9 mouse cellular contexts compared by ENCODE assay signal in genomic region chr7:126467271-126467670, GRCm38 (mm10). TPM values are rescaled to one million over a fixed set of nuclear protein-coding genes. Genes with fewer than 3 reads are reported as not detected.
DNase-seq lines count a peak whose midpoint lies in the region; ATAC-seq and TF ChIP-seq lines count a peak whose summit lies in the region.
"Had no signal": no experiment of that assay in that cellular context is flagged by ENCODE, and none has a peak within 500 bp of the region (broad histone marks: within the 10 kb centered on the region; RNA-seq: fewer than 3 reads in every experiment).

No protein-coding gene starts in this region.

- TF ChIP-seq CTCF in olfactory bulb, adult 2 months (IDR thresholded peaks at IDR 0.05; ENCODE audit: insufficient read depth, low read depth, low read length), result peak; percentile 20; the same call in 1 of the 2 replicates

- 0 out of 2 replicates have a peak, but pooled peaks have one; percentile 21 for ATAC-seq in forebrain, embryonic 11.5 days (replicated peaks; ENCODE audit: low FRiP score)
- ATAC-seq in forebrain, embryonic 16.5 days, result no peak
- 0 out of 2 replicates have a peak, but pooled peaks have one; percentile 20 for ATAC-seq in common myeloid progenitor, adult 5-6 weeks (replicated peaks; ENCODE audit: low read depth, poor library complexity, severe bottlenecking)

- H3K36me3 ChIP-seq in forebrain, embryonic 11.5 days (ENCODE audit: control insufficient read depth, insufficient read depth, low read length), result peaks cover 15% of the 10 kb centered on the region; the same call in 1 of the 2 replicates
- peaks cover 26% of the 10 kb centered on the region for H3K36me3 ChIP-seq in forebrain, embryonic 16.5 days (ENCODE audit: control insufficient read depth, insufficient read depth)

- WGBS in forebrain, embryonic 11.5 days, result 59% methylated on average over 5 of the region's 5 CpGs
- 63% methylated on average over 5 of the region's 5 CpGs for WGBS in forebrain, embryonic 16.5 days
- WGBS in olfactory bulb, adult 2 months, result 63% methylated on average over 5 of the region's 5 CpGs

- DNase-seq in forebrain, embryonic 11.5 days (ENCODE audit: low spot score), result peak; percentile 65
- peak; percentile 42 for DNase-seq in ovary, postnatal 36 days (ENCODE audit: low spot score)
- no peak for DNase-seq in ovary, postnatal 14 days (ENCODE audit: low spot score)
- DNase-seq in kidney, postnatal 36 days, result peak; percentile 17 to 75
- DNase-seq in frontal cortex, postnatal 36 days (ENCODE audit: low spot score in 2 of 2), result no peak

- no peak overlapping the region for H3K4me3 ChIP-seq in forebrain, embryonic 11.5 days (ENCODE audit: low read depth, low read length)
- no peak overlapping the region for H3K4me3 ChIP-seq in forebrain, embryonic 16.5 days (replicated peaks; ENCODE audit: low read length)
- no peak overlapping the region for H3K4me3 ChIP-seq in olfactory bulb, adult 2 months (ENCODE audit: insufficient read depth, low read depth, low read length)

- no peaks in the 10 kb centered on the region for H3K4me1 ChIP-seq in forebrain, embryonic 11.5 days (replicated peaks; ENCODE audit: control insufficient read depth, insufficient read depth, low read length)
- no peaks in the 10 kb centered on the region for H3K4me1 ChIP-seq in forebrain, embryonic 16.5 days (replicated peaks; ENCODE audit: control insufficient read depth, insufficient read depth, low read length)
- peaks cover 23% of the 10 kb centered on the region; the same call in 1 of the 2 replicates for H3K4me1 ChIP-seq in olfactory bulb, adult 2 months (ENCODE audit: control insufficient read depth, insufficient read depth, low read length)

- H3K9ac ChIP-seq in forebrain, embryonic 11.5 days (ENCODE audit: low read length), result no peak overlapping the region
- H3K9ac ChIP-seq in forebrain, embryonic 16.5 days (replicated peaks; ENCODE audit: low read depth, low read length), result no peak overlapping the region

- no peak overlapping the region for H3K4me2 ChIP-seq in forebrain, embryonic 11.5 days (ENCODE audit: low read depth, low read length, severe bottlenecking)
- no peak overlapping the region for H3K4me2 ChIP-seq in forebrain, embryonic 16.5 days (ENCODE audit: low read length)

- no peaks in the 10 kb centered on the region for H3K9me3 ChIP-seq in forebrain, embryonic 11.5 days (ENCODE audit: control insufficient read depth, low read length)
- no peaks in the 10 kb centered on the region for H3K9me3 ChIP-seq in forebrain, embryonic 16.5 days (ENCODE audit: control insufficient read depth, low read length)

- TF ChIP-seq POLR2A in olfactory bulb, adult 2 months (IDR thresholded peaks at IDR 0.05; ENCODE audit: insufficient read depth, low read depth, low read length), result no peak

- no peak overlapping the region for H3K27ac ChIP-seq in forebrain, embryonic 11.5 days (ENCODE audit: low read depth, low read length)
- no peak overlapping the region for H3K27ac ChIP-seq in forebrain, embryonic 16.5 days (ENCODE audit: low read length)
- no peak overlapping the region for H3K27ac ChIP-seq in olfactory bulb, adult 2 months (ENCODE audit: insufficient read depth, low read depth, low read length)

- H3K27me3 ChIP-seq in forebrain, embryonic 11.5 days (ENCODE audit: control insufficient read depth, insufficient read depth, low read length), result no peaks in the 10 kb centered on the region
- no peaks in the 10 kb centered on the region for H3K27me3 ChIP-seq in forebrain, embryonic 16.5 days (replicated peaks; ENCODE audit: control insufficient read depth, insufficient read depth, low read length)

RNA-seq across cellular contexts. Expression of gene Atp2a1, which starts 4.4 kb away (rescaled TPM):
- not detected in 2 replicates for polyA plus RNA-seq in forebrain, embryonic 11.5 days (2014; fragmentation: Nextera tagmentation; extraction: Ambion mirVana)
- 0.30 and 0.51 TPM in 2 replicates for polyA plus RNA-seq in forebrain, embryonic 16.5 days (2015; fragmentation: Nextera tagmentation; extraction: Ambion mirVana)
- 0.41 TPM in 1 of 2 replicates, not detected in the other for total RNA-seq in common myeloid progenitor, adult 5-6 weeks (2017)
- polyA plus RNA-seq in olfactory bulb, adult 2 months (2012; ENCODE audit: insufficient read depth, insufficient read length, low replicate concordance, missing spikeins), result not detected in 2 replicates
- polyA plus RNA-seq: stomach, embryonic 14.5 days had no signal

RNA-seq across cellular contexts. Expression of gene Sh2b1, which starts 8.0 kb away (rescaled TPM):
- polyA plus RNA-seq in forebrain, embryonic 11.5 days (2014; fragmentation: Nextera tagmentation; extraction: Ambion mirVana), result 53.5 and 55.6 TPM in 2 replicates
- polyA plus RNA-seq in forebrain, embryonic 16.5 days (2015; fragmentation: Nextera tagmentation; extraction: Ambion mirVana), result 71.2 and 73.9 TPM in 2 replicates
- 16.6 and 17.3 TPM in 2 replicates for total RNA-seq in common myeloid progenitor, adult 5-6 weeks (2017)
- polyA plus RNA-seq in olfactory bulb, adult 2 months (2012; ENCODE audit: insufficient read depth, insufficient read length, low replicate concordance, missing spikeins), result not detected in 2 replicates

RNA-seq across cellular contexts. Expression of gene Tufm, which starts 19.9 kb away (rescaled TPM):
- polyA plus RNA-seq in forebrain, embryonic 11.5 days (2014; fragmentation: Nextera tagmentation; extraction: Ambion mirVana), result 138 and 160 TPM in 2 replicates
- 131 and 140 TPM in 2 replicates for polyA plus RNA-seq in forebrain, embryonic 16.5 days (2015; fragmentation: Nextera tagmentation; extraction: Ambion mirVana)
- total RNA-seq in common myeloid progenitor, adult 5-6 weeks (2017), result 92.3 and 108 TPM in 2 replicates
- polyA plus RNA-seq in olfactory bulb, adult 2 months (2012; ENCODE audit: insufficient read depth, insufficient read length, low replicate concordance, missing spikeins), result not detected in 2 replicates

RNA-seq across cellular contexts. Expression of gene Atxn2l, which starts 36.0 kb away (rescaled TPM):
- polyA plus RNA-seq in forebrain, embryonic 11.5 days (2014; fragmentation: Nextera tagmentation; extraction: Ambion mirVana), result 81.4 and 81.8 TPM in 2 replicates
- 65.4 and 69.9 TPM in 2 replicates for polyA plus RNA-seq in forebrain, embryonic 16.5 days (2015; fragmentation: Nextera tagmentation; extraction: Ambion mirVana)
- 37.0 and 51.1 TPM in 2 replicates for total RNA-seq in common myeloid progenitor, adult 5-6 weeks (2017)
- polyA plus RNA-seq in olfactory bulb, adult 2 months (2012; ENCODE audit: insufficient read depth, insufficient read length, low replicate concordance, missing spikeins), result 471 TPM in 1 of 2 replicates, not detected in the other

RNA-seq across cellular contexts. Expression of gene Rabep2, which starts 38.7 kb away (rescaled TPM):
- 23.4 and 24.8 TPM in 2 replicates for polyA plus RNA-seq in forebrain, embryonic 11.5 days (2014; fragmentation: Nextera tagmentation; extraction: Ambion mirVana)
- 24.4 and 26.5 TPM in 2 replicates for polyA plus RNA-seq in forebrain, embryonic 16.5 days (2015; fragmentation: Nextera tagmentation; extraction: Ambion mirVana)
- 22.5 and 23.1 TPM in 2 replicates for total RNA-seq in common myeloid progenitor, adult 5-6 weeks (2017)
- not detected in 2 replicates for polyA plus RNA-seq in olfactory bulb, adult 2 months (2012; ENCODE audit: insufficient read depth, insufficient read length, low replicate concordance, missing spikeins)

Comparison
In these comparisons a context has a peak if more than half of its experiments do, and no peak if none do; other contexts are left out.
1. DNase-seq: peak in forebrain, embryonic 11.5 days (single experiment), ovary, postnatal 36 days (single experiment) and kidney, postnatal 36 days (2 of 2); none in ovary, postnatal 14 days (single experiment) and frontal cortex, postnatal 36 days (0 of 2).